Mouse (Mus musculus): ENCODE measurements at regions not wholly inside any gene's neighbourhood (a gene's known extent, or its start where the extent isn't known, plus 50 kb on each side); places are given as distances from the start of the nearest gene placed in this dataset.
A peak's percentile ranks its signal among the peaks of the same experiment; 100 is the strongest.

GRCm38 (mm10) chr9:41768316-41768715 lies 355.8 kb downstream of the Sorl1 start:
- no peak for DNase-seq (ENCODE audit: low spot score)

DNA sequence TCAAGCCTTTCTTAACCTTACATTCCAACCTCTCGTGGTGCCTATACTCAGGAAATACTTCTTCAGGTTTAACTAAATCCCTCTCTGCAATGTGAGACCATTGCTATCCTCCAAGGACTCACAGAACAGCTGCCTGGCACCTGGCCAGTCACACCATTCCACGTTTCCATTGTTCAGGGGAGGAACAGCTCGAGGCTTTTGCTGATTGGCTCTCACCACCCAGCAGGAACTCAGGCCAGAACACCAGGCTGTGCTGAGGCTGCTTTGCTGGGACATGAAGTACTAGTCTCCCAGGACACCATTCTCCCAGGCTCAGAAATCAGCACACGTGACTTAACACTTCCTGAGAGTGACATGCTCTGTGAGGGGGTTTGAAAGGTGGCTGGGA lies 357.6 kb downstream of the Sorl1 start:
- DNase-seq (ENCODE audit: low spot score) = peak; percentile 68

DNA sequence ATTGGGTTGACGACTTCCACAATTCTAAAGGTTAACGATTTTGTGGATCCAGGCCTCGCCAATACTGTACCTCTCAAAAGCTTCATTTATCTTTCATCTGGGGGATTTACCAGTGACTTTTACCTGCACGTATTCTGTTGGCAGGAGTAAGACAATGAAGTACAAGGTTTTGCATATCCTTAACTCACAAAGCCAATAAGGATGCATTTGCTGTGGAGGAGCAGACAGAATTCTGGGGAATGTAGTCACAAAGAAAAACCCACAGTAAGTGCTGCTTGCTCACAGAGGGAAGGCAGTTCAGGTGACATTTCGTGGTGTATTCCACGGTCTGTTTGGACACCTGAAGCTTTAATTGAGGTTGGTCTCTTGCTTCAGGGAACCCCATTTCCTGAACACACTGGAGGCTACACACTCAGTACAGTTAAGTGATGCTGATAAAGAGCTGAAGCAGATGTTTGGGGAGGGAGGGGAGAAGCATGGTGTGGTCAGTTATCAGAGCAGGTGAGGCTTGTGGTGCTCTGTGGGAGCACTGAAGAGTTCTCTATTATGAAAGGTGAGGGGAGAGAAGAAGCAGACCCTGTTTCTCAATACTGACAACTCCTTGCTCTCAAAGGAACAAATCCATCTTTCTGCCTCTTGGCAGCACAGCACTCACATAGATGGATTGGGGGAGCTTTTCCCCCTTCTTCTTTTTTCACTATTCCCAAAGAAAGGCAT lies 358.1 kb downstream of the Sorl1 start:
- DNase-seq (ENCODE audit: low spot score) = no peak

- no peak for DNase-seq (ENCODE audit: low spot score)
Observed at GRCm38 (mm10) chr9:41761050-41761576, 363.0 kb downstream of the Sorl1 start.

- DNase-seq (ENCODE audit: low spot score) = no peak
Observed at GRCm38 (mm10) chr9:41754434-41755002, 369.6 kb downstream of the Sorl1 start.

- DNase-seq (ENCODE audit: low spot score) = no peak
Observed at GRCm38 (mm10) chr9:41745979-41746647, 378.0 kb downstream of the Sorl1 start.

DNA sequence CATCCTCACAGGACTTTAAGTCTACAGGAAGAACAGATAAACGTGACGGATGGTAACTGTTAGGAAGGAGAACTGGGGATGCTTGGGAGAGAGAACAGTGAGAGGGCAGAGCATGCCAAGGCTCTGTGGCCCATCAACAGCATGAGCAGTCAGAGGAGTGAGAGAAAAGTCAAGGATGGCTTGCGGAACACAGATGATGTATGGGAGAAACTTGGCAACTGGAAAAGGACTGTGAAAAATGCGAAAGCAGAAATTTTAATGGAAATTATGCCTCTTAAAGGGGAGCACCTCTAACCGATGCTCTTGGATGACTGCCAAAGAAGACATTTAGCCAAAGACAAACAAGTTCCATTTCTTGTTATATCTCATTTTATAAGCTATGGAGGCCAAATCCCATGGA lies 382.6 kb downstream of the Sorl1 start:
- DNase-seq (ENCODE audit: low spot score) = no peak

DNA sequence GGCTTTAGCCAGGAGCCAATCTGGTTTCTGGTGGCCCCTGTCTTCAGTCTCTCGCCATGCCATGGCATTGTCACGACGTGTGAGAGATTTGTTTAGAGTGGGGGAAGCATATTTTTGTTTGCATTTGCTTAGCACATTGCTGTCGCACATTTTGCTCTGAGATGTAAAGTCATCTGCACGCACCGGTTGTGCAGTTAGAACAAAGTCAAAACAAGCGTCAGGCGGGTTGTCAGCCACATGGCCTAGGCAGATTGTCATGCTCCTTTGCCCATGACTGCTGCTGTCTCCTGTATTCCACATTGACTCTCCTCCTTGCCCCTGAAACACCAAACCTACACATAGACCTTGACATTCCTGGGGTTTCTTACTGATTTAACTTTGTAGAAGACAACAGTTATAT lies 383.6 kb downstream of the Sorl1 start:
- no peak for DNase-seq (ENCODE audit: low spot score)

DNA sequence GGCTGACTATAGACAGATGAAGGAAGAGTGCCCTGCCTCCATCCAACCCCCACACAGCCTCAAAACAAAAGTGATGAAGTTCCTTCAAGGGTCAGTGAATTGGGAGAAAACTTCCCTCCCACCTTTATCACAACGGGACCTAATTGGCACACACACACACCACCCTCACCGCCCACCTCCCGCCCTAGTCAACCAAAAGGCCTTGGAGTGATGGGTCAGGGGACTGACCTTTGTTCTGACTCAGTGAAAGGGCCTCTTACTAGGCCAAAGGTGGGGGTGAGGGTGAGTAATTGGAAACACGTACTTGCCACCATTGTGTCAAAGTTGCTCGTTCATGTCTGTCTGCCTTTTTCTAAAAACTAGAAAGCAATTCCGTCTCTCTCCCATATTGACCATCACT lies 386.4 kb downstream of the Sorl1 start:
- no peak for DNase-seq (ENCODE audit: low spot score)

DNA sequence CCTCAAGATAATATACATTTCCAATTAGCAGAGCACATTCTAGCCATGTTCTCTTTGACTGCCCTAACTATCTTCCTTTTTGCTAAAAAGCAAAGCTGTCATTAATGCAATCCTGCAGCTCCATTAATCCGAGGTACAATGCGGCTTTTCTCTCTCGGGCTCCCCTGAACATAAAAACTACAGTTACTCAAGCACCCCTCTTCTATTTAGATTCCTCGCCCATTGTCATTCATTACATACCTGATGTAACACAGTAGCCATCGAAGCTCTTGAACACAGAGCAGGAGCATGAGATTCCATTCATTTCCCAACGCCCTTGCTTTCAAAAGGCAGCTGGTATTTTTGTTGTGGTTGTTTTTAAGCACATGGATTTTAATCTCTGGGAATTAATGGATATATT lies 387.2 kb downstream of the Sorl1 start:
- no peak for DNase-seq (ENCODE audit: low spot score)

DNA sequence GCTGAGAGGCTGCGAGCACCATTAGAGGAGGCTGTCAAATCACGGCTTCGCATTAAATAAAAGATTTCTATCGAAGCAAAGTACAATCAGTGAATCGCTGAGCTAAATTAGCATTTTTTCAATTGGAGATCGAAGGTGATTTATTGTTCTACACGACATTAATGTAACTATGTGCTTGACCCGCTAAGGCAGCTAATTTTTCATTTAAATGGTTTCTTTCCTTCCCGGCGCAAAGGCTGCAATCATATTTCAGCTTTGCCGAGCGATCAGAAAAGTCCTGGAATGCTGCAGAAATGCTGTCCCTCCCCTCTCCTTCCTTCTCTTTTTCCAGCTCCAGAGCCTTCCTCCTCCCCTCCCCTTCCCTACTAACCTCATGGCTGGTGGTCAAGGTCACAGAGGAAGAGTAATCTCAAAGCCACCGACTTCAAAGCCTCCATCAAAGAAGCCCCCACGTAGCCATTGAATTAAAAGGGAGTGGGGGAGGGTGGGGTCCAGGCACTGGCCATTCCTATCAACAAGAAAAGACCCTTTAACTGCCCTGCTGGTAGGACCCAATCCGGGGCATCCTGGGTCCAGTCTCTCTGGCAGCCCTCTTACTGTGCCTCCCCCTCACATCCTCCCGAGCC lies 387.8 kb downstream of the Sorl1 start:
- DNase-seq (ENCODE audit: low spot score) = no peak

DNA sequence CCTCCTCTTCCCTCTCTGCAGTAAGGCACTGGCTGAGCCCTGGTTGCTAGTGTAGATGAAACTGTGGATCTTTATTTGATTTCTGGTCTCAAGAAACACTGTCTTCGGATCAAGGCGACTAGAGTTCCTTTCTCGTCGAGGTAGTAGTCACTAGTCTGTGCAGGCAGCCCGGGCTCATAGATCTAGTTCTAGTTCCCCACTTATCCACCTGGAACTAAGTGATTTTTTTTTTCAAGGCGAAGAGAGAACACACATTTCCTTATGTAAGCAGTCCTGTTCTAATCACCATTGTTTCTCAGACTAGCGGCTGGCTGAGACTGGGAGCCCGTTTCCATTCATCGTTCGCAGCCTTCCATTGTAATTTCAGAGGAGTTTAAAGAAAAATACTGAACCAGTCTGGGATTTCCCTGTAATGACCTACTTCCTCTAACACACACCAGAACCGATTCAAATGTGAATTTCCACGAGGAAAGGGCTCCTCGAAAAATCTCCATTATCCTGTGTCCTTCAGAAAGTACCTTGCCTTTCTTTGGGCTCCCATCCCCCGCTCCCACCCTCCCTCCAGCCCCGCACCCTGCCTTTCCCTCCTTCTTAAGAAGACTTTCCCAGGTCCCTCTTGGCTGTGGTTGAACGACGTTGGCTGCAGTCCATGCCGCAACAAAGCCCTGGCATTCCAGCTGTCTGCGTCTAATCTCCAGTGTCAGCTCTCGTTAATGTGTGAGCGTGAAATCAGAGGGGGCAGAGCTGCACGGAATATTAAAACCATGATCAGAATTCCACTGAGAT lies 388.5 kb downstream of the Sorl1 start:
- DNase-seq (ENCODE audit: low spot score) = no peak

- DNase-seq (ENCODE audit: low spot score) = no peak
Observed at GRCm38 (mm10) chr9:41734925-41735447, 389.1 kb downstream of the Sorl1 start.

DNA sequence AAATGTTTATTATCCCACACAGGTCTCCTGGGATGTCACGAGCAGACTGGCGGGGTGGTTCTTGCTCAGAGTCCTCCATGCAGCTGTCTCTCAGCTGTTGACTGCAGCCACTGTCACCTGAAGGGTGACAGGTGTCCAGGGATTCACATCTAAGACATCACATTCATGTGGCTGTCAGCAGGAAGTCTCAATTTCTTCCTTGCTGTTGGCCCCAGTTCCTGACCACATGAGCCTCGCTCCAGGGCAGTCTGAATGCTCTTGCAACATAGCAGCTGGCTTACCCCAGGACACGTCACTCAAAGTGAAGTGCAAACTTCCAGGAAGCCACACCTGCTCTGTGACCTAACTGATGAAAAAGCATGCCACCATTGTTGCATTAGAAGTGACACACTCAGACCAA lies 402.5 kb downstream of the Sorl1 start:
- DNase-seq (ENCODE audit: low spot score) = peak; percentile 51

DNA sequence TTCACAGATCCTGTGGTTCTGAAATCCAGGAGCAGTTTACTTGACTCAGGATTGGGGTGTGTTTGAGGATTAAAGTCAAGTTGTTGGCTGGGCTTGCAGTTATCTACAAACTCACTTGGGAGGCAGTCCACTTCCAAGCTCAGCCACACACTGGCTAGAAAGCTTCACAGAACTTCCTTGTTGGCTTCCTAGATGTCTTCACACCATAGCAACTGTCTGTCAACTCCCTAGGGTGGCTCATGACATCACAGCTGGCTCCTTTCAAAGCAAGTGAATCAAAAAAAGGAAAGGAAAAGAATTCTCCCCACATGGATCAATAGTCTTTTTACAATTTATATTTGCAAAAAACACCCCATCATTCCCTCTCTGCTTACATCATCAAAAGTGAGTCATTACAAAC lies 408.9 kb downstream of the Sorl1 start:
- DNase-seq (ENCODE audit: low spot score) = peak; percentile 62

- no peak for DNase-seq (ENCODE audit: low spot score)
Observed at GRCm38 (mm10) chr9:41705972-41706371, 418.1 kb downstream of the Sorl1 start.

- DNase-seq (ENCODE audit: low spot score) = no peak
Observed at GRCm38 (mm10) chr9:41705461-41705903, 418.6 kb downstream of the Sorl1 start.

- no peak for DNase-seq (ENCODE audit: low spot score)
Observed at GRCm38 (mm10) chr9:41703091-41703490, 421.0 kb downstream of the Sorl1 start.

GRCm38 (mm10) chr9:41700683-41701082 lies 423.4 kb downstream of the Sorl1 start:
- DNase-seq (ENCODE audit: low spot score) = no peak

DNA sequence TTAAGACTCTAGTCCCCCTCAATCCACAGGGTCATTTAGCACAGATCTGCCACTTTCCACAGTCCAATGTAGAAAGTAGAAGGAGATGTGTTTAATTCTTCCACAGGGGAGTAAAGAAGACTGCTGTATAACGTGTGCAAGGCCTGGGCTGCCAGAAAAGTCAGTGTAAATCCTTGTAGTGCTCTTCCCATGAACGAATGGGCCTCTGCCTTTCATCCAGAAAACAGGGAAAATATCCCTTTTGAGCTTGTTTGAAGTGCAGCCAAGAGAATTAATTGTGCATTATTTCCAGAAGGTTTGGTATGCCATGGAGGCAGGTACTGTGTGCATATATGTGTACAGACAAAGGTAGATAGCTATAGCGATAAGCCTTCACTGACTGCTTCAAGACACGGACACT lies 425.1 kb downstream of the Sorl1 start:
- no peak for DNase-seq (ENCODE audit: low spot score)

Measured in gastrocnemius, adult 18-20 months (tissue).